Mouse (Mus musculus): ENCODE results near the gene Neurog3. TPM values are rescaled to one million over a fixed set of nuclear protein-coding genes. Genes with fewer than 3 reads are reported as not detected.

The Neurog3 gene
- polyA plus RNA-seq, 1 experiment from 2014 or later = 0.65 TPM

- no peak overlapping the region for H3K4me2 ChIP-seq (replicated peaks)
- peaks cover 11% of the 10 kb centered on the region for H3K36me3 ChIP-seq
- 71% methylated on average over 9 of the region's 9 CpGs for WGBS
- peaks cover 67% of the 10 kb centered on the region for H3K27me3 ChIP-seq
- no peak overlapping the region for H3K4me3 ChIP-seq (replicated peaks)
- no peak for ATAC-seq
- no peaks in the 10 kb centered on the region for H3K9me3 ChIP-seq
- no peak overlapping the region for H3K9ac ChIP-seq (replicated peaks)
- H3K27ac ChIP-seq = no peak overlapping the region
- peaks cover 30% of the 10 kb centered on the region for H3K4me1 ChIP-seq (replicated peaks)
Measured at GRCm38 (mm10) chr10:62107048-62107447, 25.8 kb upstream of the Neurog3 start.

GRCm38 (mm10) chr10:62110504-62111206, 22.2 kb upstream of the Neurog3 start:
- H3K4me3 ChIP-seq (replicated peaks) = peak overlapping the region; percentile 76
- under 1% methylated on average over 46 of the region's 57 CpGs for WGBS
- ATAC-seq = peak; percentile 87
- H3K27ac ChIP-seq = no peak overlapping the region
- H3K36me3 ChIP-seq = peaks cover 11% of the 10 kb centered on the region
- no peaks in the 10 kb centered on the region for H3K9me3 ChIP-seq
- peaks cover 26% of the 10 kb centered on the region for H3K4me1 ChIP-seq (replicated peaks)
- peak overlapping the region; percentile 89 for H3K4me2 ChIP-seq (replicated peaks)
- H3K9ac ChIP-seq (replicated peaks) = peak overlapping the region; percentile 90
- peaks cover 58% of the 10 kb centered on the region for H3K27me3 ChIP-seq

GRCm38 (mm10) chr10:62111207-62111576, 21.7 kb upstream of the Neurog3 start:
- Histone ChIP-seq H3K27me3 (peaks cover 58% of the 10 kb centered on the region), H3K4me1 (replicated peaks) (peaks cover 26% of the 10 kb centered on the region), H3K27ac (no peak overlapping the region), H3K4me3 (replicated peaks) (peak overlapping the region; percentile 76), H3K36me3 (peaks cover 11% of the 10 kb centered on the region), H3K9me3 (no peaks in the 10 kb centered on the region), H3K9ac (replicated peaks) (peak overlapping the region; percentile 90; the same call in 1 of the 2 replicates), H3K4me2 (replicated peaks) (peak overlapping the region; percentile 89)
- 36% methylated on average over 6 of the region's 6 CpGs for WGBS
- ATAC-seq = peak; percentile 57

GRCm38 (mm10) chr10:62113865-62114647, 18.8 kb upstream of the Neurog3 start:
- no peaks in the 10 kb centered on the region for H3K36me3 ChIP-seq
- peak; percentile 4; the same call in 1 of the 2 replicates for ATAC-seq

GRCm38 (mm10) chr10:62127137-62127536, 5.8 kb upstream of the Neurog3 start:
- WGBS = 40% methylated on average over 6 of the region's 6 CpGs
- Histone ChIP-seq H3K9ac (replicated peaks) (no peak overlapping the region), H3K27ac (no peak overlapping the region), H3K9me3 (no peaks in the 10 kb centered on the region), H3K4me1 (replicated peaks) (no peaks in the 10 kb centered on the region), H3K36me3 (no peaks in the 10 kb centered on the region), H3K4me2 (replicated peaks) (no peak overlapping the region), H3K27me3 (peaks cover 70% of the 10 kb centered on the region), H3K4me3 (replicated peaks) (no peak overlapping the region)
- no peak for ATAC-seq

More at GRCm38 (mm10) chr10:62113865-62114647, 18.8 kb upstream of the Neurog3 start:
- H3K4me2 ChIP-seq (replicated peaks) = no peak overlapping the region
- no peak overlapping the region for H3K9ac ChIP-seq (replicated peaks)
- no peak overlapping the region for H3K4me3 ChIP-seq (replicated peaks)
- WGBS = 60% methylated on average over 9 of the region's 9 CpGs
- peaks cover 23% of the 10 kb centered on the region for H3K4me1 ChIP-seq (replicated peaks)
- no peak overlapping the region for H3K27ac ChIP-seq
- H3K27me3 ChIP-seq = peaks cover 34% of the 10 kb centered on the region
- no peaks in the 10 kb centered on the region for H3K9me3 ChIP-seq

- H3K36me3 ChIP-seq = no peaks in the 10 kb centered on the region
- no peak for ATAC-seq
- H3K4me1 ChIP-seq (replicated peaks) = peaks cover 3% of the 10 kb centered on the region
- 48% methylated on average over 21 of the region's 21 CpGs for WGBS
- no peak overlapping the region for H3K9ac ChIP-seq (replicated peaks)
- H3K4me3 ChIP-seq (replicated peaks) = 0 out of 2 replicates have a peak overlapping the region, but pooled peaks have one; percentile 2
- H3K27ac ChIP-seq = no peak overlapping the region
- peak overlapping the region; percentile 23; the same call in 1 of the 2 replicates for H3K4me2 ChIP-seq (replicated peaks)
- H3K27me3 ChIP-seq = peaks cover 76% of the 10 kb centered on the region
- H3K9me3 ChIP-seq = no peaks in the 10 kb centered on the region
Measured at GRCm38 (mm10) chr10:62127711-62128231, 5.1 kb upstream of the Neurog3 start.

GRCm38 (mm10) chr10:62128316-62128951, 4.5 kb upstream of the Neurog3 start:
- peaks cover 10% of the 10 kb centered on the region for H3K4me1 ChIP-seq (replicated peaks)
- 1% methylated on average over 32 of the region's 32 CpGs for WGBS
- no peaks in the 10 kb centered on the region for H3K9me3 ChIP-seq
- no peak overlapping the region for H3K27ac ChIP-seq
- H3K9ac ChIP-seq (replicated peaks) = no peak overlapping the region
- H3K4me2 ChIP-seq (replicated peaks) = peak overlapping the region; percentile 23; the same call in 1 of the 2 replicates
- H3K27me3 ChIP-seq = peaks cover 83% of the 10 kb centered on the region
- no peak overlapping the region for H3K4me3 ChIP-seq (replicated peaks)
- no peaks in the 10 kb centered on the region for H3K36me3 ChIP-seq
- ATAC-seq = no peak

- no peak overlapping the region for H3K27ac ChIP-seq
- no peak overlapping the region for H3K4me3 ChIP-seq (replicated peaks)
- ATAC-seq = no peak
- no peaks in the 10 kb centered on the region for H3K36me3 ChIP-seq
- no peak overlapping the region for H3K9ac ChIP-seq (replicated peaks)
- peaks cover 17% of the 10 kb centered on the region for H3K4me1 ChIP-seq (replicated peaks)
- 3% methylated on average over 8 of the region's 8 CpGs for WGBS
- no peaks in the 10 kb centered on the region for H3K9me3 ChIP-seq
- no peak overlapping the region for H3K4me2 ChIP-seq (replicated peaks)
- H3K27me3 ChIP-seq = peaks cover 88% of the 10 kb centered on the region
Measured at GRCm38 (mm10) chr10:62135696-62136470, 3.0 kb downstream of the Neurog3 start.

- 2% methylated on average over 4 of the region's 4 CpGs for WGBS
- Histone ChIP-seq H3K27me3 (peaks cover 76% of the 10 kb centered on the region), H3K4me2 (replicated peaks) (no peak overlapping the region), H3K27ac (no peak overlapping the region), H3K9me3 (no peaks in the 10 kb centered on the region), H3K36me3 (no peaks in the 10 kb centered on the region), H3K4me1 (replicated peaks) (peaks cover 17% of the 10 kb centered on the region), H3K9ac (replicated peaks) (no peak overlapping the region), H3K4me3 (replicated peaks) (no peak overlapping the region)
- no peak for ATAC-seq
Measured at GRCm38 (mm10) chr10:62137150-62137549, 4.3 kb downstream of the Neurog3 start.

GRCm38 (mm10) chr10:62138040-62138439, 5.2 kb downstream of the Neurog3 start:
- H3K36me3 ChIP-seq = no peaks in the 10 kb centered on the region
- H3K4me3 ChIP-seq (replicated peaks) = no peak overlapping the region
- peaks cover 67% of the 10 kb centered on the region for H3K27me3 ChIP-seq
- H3K9me3 ChIP-seq = no peaks in the 10 kb centered on the region
- H3K9ac ChIP-seq (replicated peaks) = no peak overlapping the region
- no peak overlapping the region for H3K27ac ChIP-seq
- H3K4me2 ChIP-seq (replicated peaks) = no peak overlapping the region
- no peak for ATAC-seq
- H3K4me1 ChIP-seq (replicated peaks) = peaks cover 11% of the 10 kb centered on the region
- WGBS = 17% methylated on average over 3 of the region's 3 CpGs

- H3K36me3 ChIP-seq = no peaks in the 10 kb centered on the region
- no peak within 1 kb of the TSS for H3K27ac ChIP-seq
- no peaks in the 10 kb centered on the region for H3K9me3 ChIP-seq
- no peak within 1 kb of the TSS for H3K4me2 ChIP-seq (replicated peaks)
- ATAC-seq = no peak
- WGBS = 71% methylated on average over 8 of the region's 8 CpGs
- H3K27me3 ChIP-seq = peaks cover 16% of the 10 kb centered on the region
- no peak within 1 kb of the TSS for H3K9ac ChIP-seq (replicated peaks)
- H3K4me1 ChIP-seq (replicated peaks) = no peaks in the 10 kb centered on the region
- H3K4me3 ChIP-seq (replicated peaks) = no peak within 1 kb of the TSS
Measured at GRCm38 (mm10) chr10:62143820-62144219, 10.9 kb downstream of the Neurog3 start, which contains the start of gene Fam241b. Fam241b (minus strand) TSS chr10:62143920.
